Mouse (Mus musculus) B cell, adult 2 months (primary cell): Measurements from ENCODE around the gene Eif3i.
"Not testable (repeated sequence)": the region's sequence is repeated elsewhere in the genome, so short reads cannot be mapped to it uniquely, and the experiment has no call there.

Experiments
- DNase-seq, 2 experiments: peaks; one replicate each; pipeline ENCODE4 v3.0.0; 2022

Eif3i gene

DNA sequence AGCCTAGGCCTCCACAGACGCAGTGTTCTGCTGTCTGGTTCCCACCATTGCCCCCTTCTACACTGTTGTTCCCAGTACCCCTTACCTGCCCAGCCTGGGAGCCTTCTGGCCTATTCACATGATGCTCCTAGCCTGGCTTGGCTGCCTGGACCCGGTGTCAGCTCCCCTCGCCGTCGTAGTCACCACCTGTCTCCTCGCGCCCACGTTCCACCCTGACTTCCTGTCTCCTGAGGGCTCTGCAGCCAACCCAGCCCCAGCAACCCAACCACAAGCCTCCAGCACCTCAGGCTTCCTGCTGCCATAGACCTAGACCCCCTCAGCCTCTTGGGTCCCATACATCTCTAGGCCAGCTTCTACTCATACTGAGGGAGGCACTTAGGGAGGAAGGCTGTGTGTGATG, 27.0 kb downstream of the Eif3i start, which contains the start of gene Lck:
TSS of gene Lck (minus strand) at position 212 of the 400 bp plus-strand sequence.
- DNase-seq = peak; percentile 62 to 65

DNA sequence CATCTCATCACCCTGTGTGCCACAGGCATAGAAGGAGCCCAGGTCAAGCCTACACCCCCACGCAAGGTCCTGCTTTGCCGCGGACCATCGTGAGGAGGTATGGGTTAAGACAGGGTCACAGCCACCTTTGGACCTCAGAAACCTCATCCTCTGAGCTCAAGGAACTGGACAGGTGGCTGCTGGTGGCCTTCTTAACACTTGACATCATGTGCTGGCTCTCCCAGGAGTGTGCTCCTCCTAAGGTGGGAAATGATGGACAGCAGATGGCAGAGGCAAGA, 27.4 kb downstream of the Eif3i start:
- no peak for DNase-seq

DNA sequence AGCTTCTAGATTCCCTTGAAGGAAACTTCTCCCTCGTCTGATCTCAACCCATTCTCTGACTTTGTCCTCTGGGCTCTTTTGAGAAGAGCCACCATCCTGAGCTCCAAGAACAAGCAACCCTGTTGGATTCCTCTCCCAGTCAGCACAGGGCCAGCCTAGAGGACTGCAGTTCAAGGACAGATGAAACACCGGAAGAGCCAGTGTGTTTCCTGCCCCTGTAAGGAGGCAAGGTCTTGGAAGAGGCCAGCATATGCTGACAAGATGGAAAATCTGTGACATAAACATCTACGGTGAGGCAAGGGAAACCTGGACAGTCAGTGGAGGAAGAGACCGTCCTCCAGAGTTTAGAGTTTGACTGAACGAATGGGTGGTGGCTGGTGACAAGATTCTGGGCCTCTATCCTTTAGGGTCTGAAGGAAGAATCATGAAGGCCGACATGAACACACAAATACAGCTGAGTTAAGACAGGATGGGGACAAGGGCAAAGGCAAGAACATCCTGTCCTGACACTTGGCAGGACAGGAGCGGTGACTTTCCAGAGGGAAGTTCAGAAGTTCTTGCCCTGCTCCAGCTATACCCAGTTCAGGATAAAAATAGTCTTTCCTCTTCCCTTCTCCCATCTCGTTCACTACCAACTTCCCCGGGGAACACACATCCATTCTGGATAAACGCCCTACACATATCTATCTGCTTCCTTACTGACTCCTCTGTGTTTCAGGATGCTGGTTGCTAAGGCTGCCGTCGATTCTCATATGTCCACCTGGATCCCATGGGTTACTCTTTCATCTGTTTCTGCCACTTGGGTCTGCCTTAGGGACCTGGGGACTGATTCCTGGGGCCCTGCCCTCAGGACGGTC, 28.0 kb downstream of the Eif3i start:
- DNase-seq = no peak

DNA sequence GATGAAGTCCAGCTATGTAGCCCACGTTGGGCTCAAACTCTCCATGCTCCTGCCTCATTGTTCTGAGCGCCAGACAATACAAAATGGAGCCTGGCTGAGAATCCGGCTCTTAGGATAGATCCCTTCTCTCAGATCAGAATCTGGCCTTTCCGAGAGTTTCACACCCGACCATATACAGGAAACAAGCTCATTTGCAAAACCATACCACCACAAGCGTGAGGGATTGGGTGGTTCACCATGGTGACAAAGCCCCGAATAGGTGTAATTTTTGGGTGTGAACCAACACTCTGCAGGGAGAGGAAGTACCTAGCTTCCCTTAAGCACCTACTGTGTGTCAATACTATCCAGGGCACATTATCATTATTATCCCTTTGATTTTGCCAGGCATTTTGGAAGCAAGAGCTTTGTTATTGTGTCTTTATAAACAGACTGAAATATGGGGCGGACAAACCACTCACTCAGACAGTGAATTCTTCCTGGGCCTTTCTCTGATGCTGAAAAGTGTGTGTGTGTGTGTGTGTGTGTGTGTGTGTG, 28.8 kb downstream of the Eif3i start:
- no peak for DNase-seq

DNA sequence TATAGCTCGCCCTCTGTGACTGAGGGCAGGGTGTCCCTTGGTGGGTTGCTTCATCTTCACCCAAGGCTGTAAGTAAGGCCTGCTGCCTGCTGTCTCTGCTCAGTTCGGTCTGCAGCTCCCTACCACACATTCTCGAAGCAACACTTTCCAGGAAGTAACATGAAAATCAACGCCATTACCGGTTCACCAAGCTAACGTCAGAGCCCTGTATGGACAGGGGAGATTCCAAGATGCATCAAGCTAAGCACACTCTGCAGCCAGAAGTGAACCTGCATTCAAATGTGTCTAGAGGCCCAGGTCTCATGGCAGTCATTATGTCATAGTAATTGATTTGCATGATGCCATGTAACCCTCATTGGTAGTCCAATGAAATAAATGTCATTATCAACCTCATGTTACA, 30.4 kb downstream of the Eif3i start:
- DNase-seq = peak in 1 of 2 experiments; percentile 22

DNA sequence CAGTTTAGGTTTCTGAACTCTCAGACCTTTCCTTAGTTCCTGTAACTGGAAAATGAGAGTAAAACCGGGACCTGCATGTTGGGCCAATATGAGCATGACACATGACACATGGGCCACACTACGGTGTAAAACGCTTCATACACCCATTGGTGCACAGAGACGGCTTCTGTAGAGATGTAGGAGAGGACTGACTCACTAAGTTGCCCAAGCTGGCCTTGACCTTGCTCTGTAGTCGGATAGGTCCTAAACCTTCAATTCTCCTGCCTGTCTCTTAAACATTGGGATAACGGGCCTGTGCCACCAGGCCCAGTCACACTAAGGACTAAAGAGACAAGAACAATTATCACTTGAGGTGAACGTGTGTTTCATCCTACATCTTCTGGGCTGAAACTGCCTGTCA, 32.1 kb downstream of the Eif3i start:
- no peak for DNase-seq

DNA sequence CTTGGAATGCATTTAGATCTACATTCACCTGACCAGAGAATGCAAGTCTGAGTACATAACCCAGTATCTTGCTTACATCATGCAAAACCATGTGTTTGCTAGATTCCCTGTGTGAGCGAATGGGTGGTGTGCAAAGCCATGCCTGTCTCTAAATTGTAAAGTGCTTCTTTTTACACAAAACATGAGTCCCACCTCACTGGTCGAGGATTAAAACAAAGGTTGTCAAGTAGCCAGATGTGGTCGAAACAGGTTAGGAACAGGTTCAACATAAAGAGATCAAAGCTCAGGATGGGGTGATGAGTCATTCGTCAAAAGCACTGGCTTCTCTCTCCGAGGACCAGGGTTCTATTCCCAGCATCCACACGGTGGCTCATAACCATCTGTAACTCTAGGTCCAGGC, 35.3 kb downstream of the Eif3i start:
- no peak for DNase-seq

- DNase-seq = no peak
Measured at GRCm38 (mm10) chr4:129563718-129564117, 36.7 kb downstream of the Eif3i start.

DNA sequence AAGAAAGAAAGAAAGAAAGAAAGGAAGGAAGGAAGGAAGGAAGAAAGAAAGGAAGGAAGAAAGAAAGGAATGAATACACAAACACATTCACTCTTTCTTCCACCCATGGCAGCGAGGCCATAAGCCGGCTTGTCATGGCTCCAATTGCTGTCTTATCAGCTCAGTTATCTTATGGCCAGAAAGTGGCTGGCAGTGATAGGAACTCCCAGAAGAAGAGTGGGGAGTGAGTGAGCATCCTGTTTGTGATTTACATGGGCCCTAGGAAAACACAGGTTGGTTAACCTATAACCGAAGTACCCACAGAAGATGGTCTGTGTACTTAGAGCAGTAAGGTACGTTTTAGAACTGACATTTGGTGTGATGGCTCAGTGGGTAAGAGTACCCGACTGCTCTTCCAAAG, 39.3 kb downstream of the Eif3i start:
- no peak for DNase-seq

DNA sequence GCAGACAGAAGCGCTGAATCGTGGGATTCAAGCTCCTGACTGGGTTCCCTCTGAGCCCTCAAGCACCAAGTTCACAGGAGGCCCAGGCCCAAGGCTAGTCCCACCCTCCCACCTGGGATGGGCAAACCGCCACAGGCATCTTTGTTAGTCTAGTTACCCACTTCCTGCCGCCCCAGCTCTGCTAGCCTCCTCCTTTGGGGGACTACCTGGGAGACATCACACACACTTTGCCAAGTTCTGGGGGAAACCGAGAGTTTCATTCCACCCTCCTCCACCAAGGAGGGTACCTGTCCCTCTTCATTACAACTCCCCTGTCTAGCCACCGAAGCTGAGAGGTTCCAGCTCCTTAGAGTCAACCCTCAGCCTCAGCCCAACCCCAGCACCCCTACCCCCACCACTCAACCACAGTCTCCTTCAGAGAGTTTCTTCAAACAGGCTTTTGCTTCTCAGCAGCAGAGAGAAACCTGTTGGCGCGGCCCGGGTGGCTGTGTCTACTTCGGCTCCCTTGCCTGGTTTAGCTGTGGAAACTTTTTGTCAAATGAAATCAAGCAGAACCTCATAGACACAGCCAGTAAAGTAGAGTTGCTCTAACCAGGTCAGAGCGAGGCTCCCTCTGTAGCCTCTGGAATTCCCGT, 42.0 kb downstream of the Eif3i start:
- peak; percentile 44 to 50 for DNase-seq

DNA sequence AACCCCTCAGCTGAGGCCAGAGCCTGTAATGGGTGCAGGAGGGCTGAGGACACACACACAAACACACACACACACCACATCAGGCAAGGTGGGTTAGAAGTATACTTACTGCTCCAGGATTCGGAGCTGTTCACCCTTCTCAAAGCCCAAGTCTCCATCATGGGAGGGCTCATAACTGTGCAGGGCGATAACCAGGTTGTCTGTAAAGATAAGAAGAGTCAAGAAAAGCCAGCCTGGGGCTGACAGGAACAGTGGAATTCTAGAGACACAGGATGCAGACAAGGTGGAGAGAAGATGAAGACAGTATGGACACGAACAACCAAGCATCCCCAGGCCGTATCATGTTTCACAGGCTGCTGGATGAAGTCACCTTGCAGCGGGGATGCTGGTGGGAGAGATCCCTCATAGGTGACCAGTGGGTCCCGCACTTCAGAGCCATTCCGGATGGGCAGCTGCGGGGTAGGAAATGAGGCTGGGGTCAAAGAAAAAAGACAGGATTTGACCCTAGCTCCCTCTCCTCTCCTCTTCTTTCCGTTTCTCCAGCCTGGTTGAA, 43.1 kb downstream of the Eif3i start:
- DNase-seq = no peak

DNA sequence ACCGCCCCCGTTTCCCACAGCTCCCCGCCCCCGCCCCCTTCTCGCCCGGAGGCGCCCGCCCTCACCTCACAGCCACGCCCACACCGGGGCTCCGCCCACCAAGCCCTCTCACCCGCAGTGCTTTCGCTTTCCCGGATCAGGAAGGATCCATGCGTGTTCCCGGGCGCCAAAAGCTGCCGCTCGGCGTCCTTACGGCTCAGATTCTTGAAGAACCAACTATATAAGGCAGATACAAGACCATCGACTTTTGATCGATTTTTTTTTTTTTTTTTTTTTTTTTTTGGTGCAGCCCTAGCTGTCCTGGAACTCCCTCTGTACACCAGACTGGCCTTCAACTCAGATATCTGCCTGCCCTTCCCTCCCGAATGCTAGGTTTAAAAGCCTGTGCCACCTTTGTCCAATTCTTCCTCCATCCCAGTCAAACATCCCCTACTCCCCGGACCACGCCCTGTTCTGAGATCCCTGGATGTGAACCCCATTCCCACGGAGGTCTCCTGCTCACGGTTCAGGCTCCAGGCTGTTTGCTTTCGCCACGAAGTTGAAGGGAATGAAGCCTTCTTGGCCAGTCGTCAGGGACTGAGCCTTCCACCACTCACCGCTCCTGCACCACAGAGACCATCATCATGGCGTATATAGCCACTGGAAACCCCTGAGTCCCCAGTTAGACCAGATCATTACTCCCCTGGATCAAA, 43.8 kb downstream of the Eif3i start:
- peak; percentile 91 to 92 for DNase-seq

DNA sequence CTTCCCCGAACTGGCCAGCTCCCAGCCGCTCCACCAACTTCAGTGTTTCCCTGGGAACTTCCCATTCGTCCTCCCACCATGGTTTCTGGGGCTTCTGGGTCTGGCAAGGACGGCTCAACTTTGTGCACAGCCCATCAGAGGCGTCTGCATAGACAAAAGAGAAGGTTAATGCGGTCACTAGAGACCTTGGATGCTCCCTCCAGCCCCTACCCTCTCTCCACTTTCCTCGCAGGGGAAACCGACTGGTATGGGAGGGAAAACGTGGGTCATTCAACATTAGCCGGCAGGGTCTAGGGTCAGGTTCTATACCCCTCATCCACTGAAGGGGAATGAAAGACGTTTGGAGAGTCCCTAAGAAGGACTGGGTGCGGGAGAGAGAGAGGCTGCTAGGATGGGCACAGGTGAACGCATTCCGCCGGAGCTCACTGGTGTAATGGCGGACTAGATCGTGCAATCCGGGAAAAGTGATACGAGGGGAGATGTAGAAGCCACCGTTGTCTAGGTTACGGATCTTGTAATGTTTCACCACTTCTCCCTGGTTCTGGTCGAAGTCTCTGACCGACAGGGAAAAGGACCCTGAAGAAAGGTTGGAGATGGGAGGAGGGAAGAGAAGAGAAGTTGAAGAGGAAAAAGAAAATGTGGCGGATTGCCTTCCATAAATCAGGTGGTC, 44.5 kb downstream of the Eif3i start:
- no peak for DNase-seq

- DNase-seq = peak; percentile 78
Measured at GRCm38 (mm10) chr4:129555421-129555861, 45.0 kb downstream of the Eif3i start.

GRCm38 (mm10) chr4:129554512-129554911, 45.9 kb downstream of the Eif3i start:
- not testable (repeated sequence) for DNase-seq

- DNase-seq = no peak
Measured at GRCm38 (mm10) chr4:129550295-129550694, 50.2 kb downstream of the Eif3i start.

GRCm38 (mm10) chr4:129549306-129549705, 51.1 kb downstream of the Eif3i start:
- DNase-seq = peak; percentile 71 to 76

DNA sequence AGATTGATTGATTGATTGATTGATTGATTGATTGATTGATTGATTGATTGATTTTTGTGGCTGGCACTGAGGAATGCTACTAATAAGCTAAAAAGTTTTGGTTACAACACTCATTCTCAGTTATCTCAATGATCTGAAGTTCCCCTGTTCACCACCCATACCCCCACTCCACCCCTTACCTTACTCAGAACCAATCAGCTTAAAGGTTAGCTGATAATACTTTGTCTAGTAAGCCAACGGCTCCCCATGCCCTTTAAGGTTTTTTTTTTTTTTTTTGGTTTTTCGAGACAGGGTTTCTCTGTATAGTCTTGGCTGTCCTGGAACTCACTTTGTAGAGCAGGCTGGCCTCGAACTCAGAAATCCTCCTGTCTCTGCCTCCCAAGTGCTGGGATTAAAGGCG, 52.8 kb downstream of the Eif3i start:
- DNase-seq = not testable (repeated sequence)

GRCm38 (mm10) chr4:129544106-129544505, 56.3 kb downstream of the Eif3i start:
- DNase-seq = no peak

DNA sequence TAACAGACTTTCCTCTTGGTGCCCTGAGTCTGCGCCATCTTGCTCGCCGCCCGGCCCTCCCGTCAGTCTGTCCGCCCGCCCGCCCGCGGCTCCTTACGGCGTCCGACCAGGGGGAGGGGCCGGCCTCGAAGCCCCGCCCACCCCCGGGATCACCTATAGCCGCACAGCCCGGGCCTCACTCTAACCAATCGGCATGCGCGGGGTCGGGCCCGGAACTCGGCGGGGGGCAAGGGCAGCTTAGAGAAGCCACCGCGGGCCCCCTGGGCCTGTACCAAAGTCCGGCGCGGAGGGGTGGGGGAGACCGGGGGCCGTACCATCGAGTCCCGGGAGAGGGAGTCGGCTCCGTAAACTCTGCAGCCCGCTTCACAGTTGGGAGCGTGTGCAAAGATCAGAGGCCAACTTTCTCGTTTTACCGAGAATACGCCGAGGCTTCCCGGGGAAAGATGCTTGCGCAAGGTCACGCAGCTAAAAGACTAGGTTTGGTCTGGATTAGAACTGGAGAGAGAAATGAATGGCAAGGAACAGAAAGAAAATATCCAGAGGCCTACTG, 57.8 kb downstream of the Eif3i start, which contains the start of gene Hdac1:
TSS of gene Hdac1 (minus strand) at position 122 of the 550 bp plus-strand sequence.
- peak; percentile 97 for DNase-seq
